ENCODE assay signal across 9 mouse cellular contexts in the genomic region with DNA sequence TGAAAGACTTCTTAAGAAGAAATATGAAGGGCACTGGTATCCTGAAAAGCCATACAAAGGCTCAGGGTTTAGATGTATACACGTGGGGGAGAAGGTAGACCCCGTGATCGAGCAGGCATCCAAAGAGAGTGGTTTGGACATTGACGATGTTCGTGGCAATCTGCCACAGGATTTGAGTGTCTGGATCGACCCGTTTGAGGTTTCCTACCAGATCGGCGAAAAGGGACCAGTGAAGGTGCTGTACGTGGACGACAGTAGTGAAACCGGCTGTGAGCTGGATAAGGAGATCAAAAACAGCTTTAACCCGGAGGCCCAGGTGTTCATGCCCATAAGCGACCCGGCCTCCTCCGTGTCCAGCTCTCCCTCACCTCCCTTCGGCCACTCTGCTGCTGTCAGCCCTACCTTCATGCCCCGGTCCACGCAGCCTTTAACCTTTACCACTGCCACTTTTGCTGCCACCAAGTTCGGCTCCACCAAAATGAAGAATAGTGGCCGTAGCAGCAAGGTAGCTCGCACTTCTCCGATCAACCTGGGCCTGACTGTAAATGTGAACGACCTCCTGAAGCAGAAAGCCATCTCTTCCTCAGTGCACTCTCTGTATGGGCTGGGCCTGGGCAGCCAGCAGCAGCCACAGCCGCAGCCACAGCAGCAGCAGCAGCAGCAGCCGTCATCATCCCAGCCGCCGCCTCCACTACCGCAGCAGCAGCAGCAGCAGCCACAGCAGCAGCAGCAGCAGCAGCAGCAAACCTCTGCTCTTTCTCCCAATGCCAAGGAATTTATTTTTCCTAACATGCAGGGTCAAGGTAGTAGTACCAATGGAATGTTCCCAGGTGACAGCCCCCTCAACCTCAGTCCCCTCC. TPM values are rescaled to one million over a fixed set of nuclear protein-coding genes. Genes with fewer than 3 reads are reported as not detected.
DNase-seq lines count a peak whose midpoint lies in the region; ATAC-seq and TF ChIP-seq lines count a peak whose summit lies in the region.
"Had no signal": no experiment of that assay in that cellular context is flagged by ENCODE, and none has a peak within 500 bp of the region (broad histone marks: within the 10 kb centered on the region; RNA-seq: fewer than 3 reads in every experiment).

No protein-coding gene starts in this region.

- 0 out of 2 replicates have a peak, but pooled peaks cover 2% of the 10 kb centered on the region for H3K79me2 ChIP-seq in heart, adult 2 months (replicated peaks; ENCODE audit: control insufficient read depth, insufficient read depth, low read length)

- intact Hi-C loops in heart, adult 2 months (cut with DNase I), result loop anchor here (2.0 to 5.0 kb wide), 3 partner anchors 15 to 247 kb away; a partner anchor contains a TSS
- intact Hi-C loops in heart, postnatal 14 days (cut with DNase I), result loop anchor here (2.0 to 10.0 kb wide), 2 partner anchors 13 to 259 kb away; a partner anchor contains a TSS

- TF ChIP-seq EP300 in heart, adult 2 months (IDR thresholded peaks at IDR 0.05; ENCODE audit: insufficient read depth, low read depth, low read length), result no peak
- no peak for TF ChIP-seq EP300 in stomach, postnatal 0 days (optimal IDR thresholded peaks at IDR 0.05)

- H3K9me3 ChIP-seq in embryonic facial prominence, embryonic 15.5 days (replicated peaks), result no peaks in the 10 kb centered on the region
- H3K9me3 ChIP-seq in kidney, embryonic 15.5 days (replicated peaks), result no peaks in the 10 kb centered on the region
- no peaks in the 10 kb centered on the region for H3K9me3 ChIP-seq in stomach, postnatal 0 days (ENCODE audit: control insufficient read depth, low read length)

- 0 out of 2 replicates have a peak overlapping the region, but pooled peaks have one; percentile 53 for H3K4me2 ChIP-seq in embryonic facial prominence, embryonic 15.5 days (replicated peaks)
- H3K4me2 ChIP-seq in kidney, embryonic 15.5 days, result peak overlapping the region; percentile 67
- peak overlapping the region; percentile 46 for H3K4me2 ChIP-seq in stomach, postnatal 0 days (replicated peaks; ENCODE audit: low read depth)

- peak overlapping the region; percentile 58 for H3K9ac ChIP-seq in heart, adult 2 months (ENCODE audit: low read depth, low read length)
- H3K9ac ChIP-seq in embryonic facial prominence, embryonic 15.5 days, result no peak overlapping the region
- H3K9ac ChIP-seq in kidney, embryonic 15.5 days, result 0 out of 2 replicates have a peak overlapping the region, but pooled peaks have one; percentile 12
- peak overlapping the region; percentile 5 for H3K9ac ChIP-seq in stomach, postnatal 0 days (ENCODE audit: low read length)

- no peaks in the 10 kb centered on the region for H3K4me1 ChIP-seq in heart, adult 2 months (ENCODE audit: control insufficient read depth, insufficient read depth, low read length)
- peaks cover 12% of the 10 kb centered on the region for H3K4me1 ChIP-seq in embryonic facial prominence, embryonic 15.5 days
- H3K4me1 ChIP-seq in kidney, embryonic 15.5 days, result peaks cover 36% of the 10 kb centered on the region
- H3K4me1 ChIP-seq in stomach, postnatal 0 days (replicated peaks; ENCODE audit: control insufficient read depth, insufficient read depth), result no peaks in the 10 kb centered on the region

- peak overlapping the region; percentile 38 for H3K4me3 ChIP-seq in heart, adult 2 months
- 0 out of 2 replicates have a peak overlapping the region, but pooled peaks have one; percentile 97 for H3K4me3 ChIP-seq in embryonic facial prominence, embryonic 15.5 days (replicated peaks)
- H3K4me3 ChIP-seq in kidney, embryonic 15.5 days (replicated peaks), result peak overlapping the region; percentile 96
- peak overlapping the region; percentile 21; the same call in 1 of the 2 replicates for H3K4me3 ChIP-seq in stomach, postnatal 0 days (ENCODE audit: low read depth, low read length)

- peak overlapping the region; percentile 11; the same call in 1 of the 2 replicates for H3K27ac ChIP-seq in heart, adult 2 months
- no peak overlapping the region for H3K27ac ChIP-seq in embryonic facial prominence, embryonic 15.5 days (replicated peaks)
- H3K27ac ChIP-seq in kidney, embryonic 15.5 days, result no peak overlapping the region
- no peak overlapping the region for H3K27ac ChIP-seq in stomach, postnatal 0 days (replicated peaks)

- peak in 1 of 2 experiments; percentile 33 for DNase-seq in heart, adult 2 months
- no peak for DNase-seq in heart, postnatal 14 days
- peak; percentile 21 for DNase-seq in MN1 (ENCODE audit: low spot score)
- DNase-seq in stomach, postnatal 0 days (ENCODE audit: low spot score), result no peak
- DNase-seq in thymus, adult 18-20 months, result no peak
- no peak for DNase-seq in layer of hippocampus, adult 9-11 months

- 72% methylated on average over 29 of the region's 29 CpGs for WGBS in heart, adult 2 months
- 84% methylated on average over 29 of the region's 29 CpGs for WGBS in embryonic facial prominence, embryonic 15.5 days
- WGBS in kidney, embryonic 15.5 days, result 67% methylated on average over 29 of the region's 29 CpGs
- 80% methylated on average over 29 of the region's 29 CpGs for WGBS in stomach, postnatal 0 days

- TF ChIP-seq CTCF in heart, adult 2 months (IDR thresholded peaks at IDR 0.05), result no peak
- TF ChIP-seq CTCF in stomach, postnatal 0 days (IDR thresholded peaks at IDR 0.05; ENCODE audit: low read depth), result no peak

- ATAC-seq in embryonic facial prominence, embryonic 15.5 days (ENCODE audit: insufficient number of reproducible peaks, low FRiP score, low TSS enrichment, low read depth), result no peak
- no peak for ATAC-seq in kidney, embryonic 15.5 days (replicated peaks; ENCODE audit: low FRiP score)
- ATAC-seq in stomach, postnatal 0 days (ENCODE audit: low FRiP score, low TSS enrichment), result no peak

- TF ChIP-seq POLR2A in heart, adult 2 months (IDR thresholded peaks at IDR 0.05; ENCODE audit: insufficient read depth, low read depth, low read length), result peak; percentile 20; the same call in 1 of the 2 replicates

- H3K27me3 ChIP-seq in heart, adult 2 months (ENCODE audit: control insufficient read depth, insufficient read depth, low read length), result no peaks in the 10 kb centered on the region
- H3K27me3 ChIP-seq in embryonic facial prominence, embryonic 15.5 days, result no peaks in the 10 kb centered on the region
- H3K27me3 ChIP-seq in kidney, embryonic 15.5 days, result no peaks in the 10 kb centered on the region
- H3K27me3 ChIP-seq in stomach, postnatal 0 days (ENCODE audit: control insufficient read depth, insufficient read depth, low read length), result no peaks in the 10 kb centered on the region
- H3K27me3 ChIP-seq: CH12.LX had no signal

- H3K36me3 ChIP-seq in heart, adult 2 months (ENCODE audit: control insufficient read depth, insufficient read depth, low read length), result peaks cover 16% of the 10 kb centered on the region
- peaks cover 10% of the 10 kb centered on the region for H3K36me3 ChIP-seq in embryonic facial prominence, embryonic 15.5 days
- peaks cover 21% of the 10 kb centered on the region for H3K36me3 ChIP-seq in kidney, embryonic 15.5 days
- peaks cover 7% of the 10 kb centered on the region for H3K36me3 ChIP-seq in stomach, postnatal 0 days (ENCODE audit: control insufficient read depth, insufficient read depth, low read length)

RNA-seq across cellular contexts. Expression of a gene that starts 2.7 kb away (rescaled TPM):
- total RNA-seq in heart, adult 2 months (2021), result 10 to 100 TPM; 47.6 to 55.1 TPM
- polyA plus RNA-seq in heart, adult 2 months (2012; rRNA removed), result 29.0 and 33.1 TPM in 2 replicates
- total RNA-seq in heart, postnatal 14 days (2021), result 10 to 100 TPM; 64.1 to 67.6 TPM
- polyA plus RNA-seq in embryonic facial prominence, embryonic 15.5 days (2015; fragmentation: Nextera tagmentation; extraction: Ambion mirVana), result 37.8 and 38.1 TPM in 2 replicates
- 36.6 and 40.8 TPM in 2 replicates for polyA plus RNA-seq in kidney, embryonic 15.5 days (2015; fragmentation: Nextera tagmentation; extraction: Ambion mirVana)
- polyA plus RNA-seq in stomach, postnatal 0 days (2015; fragmentation: Nextera tagmentation; extraction: Ambion mirVana), result 71.1 and 74.1 TPM in 2 replicates

RNA-seq across cellular contexts. Expression of a gene that starts 31.8 kb away (rescaled TPM):
- total RNA-seq in heart, adult 2 months (2021), result 1 to 10 TPM; 4.3 to 6.3 TPM
- polyA plus RNA-seq in heart, adult 2 months (2012; rRNA removed), result 4.5 and 4.6 TPM in 2 replicates
- total RNA-seq in heart, postnatal 14 days (2021), result 1 to 10 TPM; 1.5 to 1.8 TPM
- 6.5 and 6.8 TPM in 2 replicates for polyA plus RNA-seq in embryonic facial prominence, embryonic 15.5 days (2015; fragmentation: Nextera tagmentation; extraction: Ambion mirVana)
- polyA plus RNA-seq in kidney, embryonic 15.5 days (2015; fragmentation: Nextera tagmentation; extraction: Ambion mirVana), result 2.4 and 3.4 TPM in 2 replicates
- polyA plus RNA-seq in stomach, postnatal 0 days (2015; fragmentation: Nextera tagmentation; extraction: Ambion mirVana), result 1.4 and 1.9 TPM in 2 replicates

Comparison
In these comparisons a context has a peak if more than half of its experiments do, and no peak if none do; other contexts are left out.
1. H3K4me3 ChIP-seq: peak in every context shown above with its lines; median percentile 97 in embryonic facial prominence, embryonic 15.5 days; 96 in kidney, embryonic 15.5 days; 38 in heart, adult 2 months; 21 in stomach, postnatal 0 days.